Mouse (Mus musculus) neural tube, embryonic 11.5 days (tissue): ENCODE data around the gene Tppp. TPM values are rescaled to one million over a fixed set of nuclear protein-coding genes. Genes with fewer than 3 reads are reported as not detected.
"Not testable (repeated sequence)": the region's sequence is repeated elsewhere in the genome, so short reads cannot be mapped to it uniquely, and the experiment has no call there.

Experiments
- ATAC-seq: fragments of 200-750 bp; cut with Nextera tagmentation; 2 replicates; pipeline ENCODE4 v1.8.0; 2017; ENCODE audit warnings: moderate number of reproducible peaks, mild to moderate bottlenecking, moderate TSS enrichment, moderate library complexity; ENCODE audit not compliant: insufficient read depth, low FRiP score, low TSS enrichment
- DNase-seq: peaks from one replicate; pipeline ENCODE4 v3.0.0-alpha.2; 2015; ENCODE audit warnings: low spot score
- H3K27ac ChIP-seq: fragments of 300-500 bp; sonication (generic); 2 replicates; pipeline ENCODE4 v1.5.1; 2014; ENCODE audit warnings: low read depth, mild to moderate bottlenecking, low read length
- H3K27me3 ChIP-seq: fragments of 300-500 bp; sonication (generic); 2 replicates; pipeline ENCODE4 v1.6.1; 2014; ENCODE audit warnings: mild to moderate bottlenecking, low read length, mixed read lengths; ENCODE audit not compliant: control insufficient read depth, insufficient read depth
- H3K36me3 ChIP-seq: fragments of 300-500 bp; sonication (generic); 2 replicates; pipeline ENCODE4 v1.6.1; 2014; ENCODE audit warnings: mild to moderate bottlenecking, low read length, moderate library complexity, mixed read lengths; ENCODE audit not compliant: control insufficient read depth, insufficient read depth
- H3K4me1 ChIP-seq: fragments of 300-500 bp; sonication (generic); 2 replicates; pipeline ENCODE4 v1.6.1; 2014; ENCODE audit warnings: low read length, mixed read lengths; ENCODE audit not compliant: control insufficient read depth, insufficient read depth
- H3K4me2 ChIP-seq: fragments of 300-500 bp; sonication (generic); 2 replicates; pipeline ENCODE4 v1.6.1; 2014; ENCODE audit warnings: low read depth, mild to moderate bottlenecking, moderate library complexity
- H3K4me3 ChIP-seq: fragments of 300-500 bp; sonication (generic); 2 replicates; pipeline ENCODE4 v1.5.1; 2014; ENCODE audit warnings: low read depth, low read length
- H3K9ac ChIP-seq: fragments of 300-500 bp; sonication (generic); 2 replicates; pipeline ENCODE4 v1.6.1; 2014; ENCODE audit warnings: mild to moderate bottlenecking, low read length
- H3K9me3 ChIP-seq: fragments of 300-500 bp; sonication (generic); 2 replicates; pipeline ENCODE4 v1.6.1; 2016; ENCODE audit warnings: low read length; ENCODE audit not compliant: control insufficient read depth
- WGBS: fragments of 180-500 bp; shearing (Covaris S2); extraction: QIAGEN DNeasy Blood & Tissue Kit; methylation state at CpG from one replicate; pipeline ENCODE4 v1.1.7; 2014; 5-methylcytosine and 5-hydroxymethylcytosine counted together
- polyA plus RNA-seq: library from polyadenylated mRNA; unstranded; fragments of >200 nt; fragmentation: Nextera tagmentation; extraction: Ambion mirVana; gene quantifications from 2 replicates; pipeline ENCODE4 v1.2.1, GENCODE M21; 2014

The Tppp gene
- polyA plus RNA-seq, 1 experiment from 2014 or later, result 5.3 TPM

DNA sequence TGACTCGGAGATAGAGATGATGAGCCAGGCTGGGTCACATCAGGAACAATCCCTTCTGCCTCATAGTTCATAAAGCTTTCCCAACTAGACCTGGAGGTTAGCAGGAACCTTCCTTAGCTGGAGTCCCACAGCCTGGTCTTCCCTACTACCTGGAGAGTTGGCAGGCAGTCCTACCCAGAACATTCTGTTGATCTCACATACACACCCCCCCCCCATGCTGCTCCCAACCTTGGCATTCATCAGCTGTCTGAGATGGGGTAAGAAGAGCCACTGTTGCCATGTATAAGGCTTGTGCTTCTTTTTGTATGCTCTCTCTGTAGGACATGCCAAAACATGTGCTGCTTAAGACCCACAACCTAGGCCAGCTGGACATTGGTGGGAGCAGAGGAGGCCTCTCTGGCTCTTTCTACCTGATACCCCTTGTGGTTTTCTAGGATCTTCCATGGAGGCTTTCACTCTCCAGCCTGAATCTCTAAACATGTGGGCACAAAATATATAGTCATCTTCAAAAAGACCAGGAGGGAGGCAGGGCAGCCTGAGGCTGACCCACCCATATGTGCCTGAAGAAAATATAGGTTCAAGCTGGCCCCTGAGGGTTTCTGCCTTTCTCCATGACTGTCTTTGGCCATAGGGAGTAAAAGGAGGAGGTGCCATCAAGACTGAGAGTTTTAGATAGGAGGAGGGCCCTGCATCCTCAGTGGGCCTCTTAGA lies 54.3 kb downstream of the Tppp start:
- Histone ChIP-seq H3K4me2 (no peak overlapping the region), H3K27ac (no peak overlapping the region), H3K4me1 (no peaks in the 10 kb centered on the region), H3K9me3 (no peaks in the 10 kb centered on the region), H3K4me3 (no peak overlapping the region), H3K27me3 (no peaks in the 10 kb centered on the region), H3K36me3 (no peaks in the 10 kb centered on the region), H3K9ac (no peak overlapping the region)
- DNase-seq, result no peak
- no peak for ATAC-seq
- WGBS, result 81% methylated on average over 1 of the region's 1 CpGs

DNA sequence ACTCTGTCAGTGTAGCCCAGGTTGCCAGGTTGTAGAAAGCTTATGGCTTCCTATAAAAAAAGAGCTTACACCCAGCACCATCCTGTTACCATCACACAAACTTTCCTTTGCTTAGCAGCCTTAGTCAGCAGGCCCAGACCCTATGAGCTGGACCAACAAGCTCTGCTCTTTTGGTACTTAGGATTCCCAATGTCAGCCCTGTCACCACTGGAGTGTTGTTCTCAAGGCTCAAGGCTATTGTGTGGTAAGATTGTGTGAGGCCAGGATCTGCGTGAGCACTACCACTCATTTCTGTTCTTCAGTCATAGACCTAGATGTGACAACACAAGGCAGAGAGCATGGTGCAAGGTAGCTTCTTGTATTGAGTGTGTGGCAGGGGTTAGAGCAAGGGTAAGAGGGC lies 57.4 kb downstream of the Tppp start:
- Histone ChIP-seq H3K36me3 (no peaks in the 10 kb centered on the region), H3K4me2 (no peak overlapping the region), H3K9me3 (no peaks in the 10 kb centered on the region), H3K4me3 (no peak overlapping the region), H3K27me3 (no peaks in the 10 kb centered on the region), H3K9ac (no peak overlapping the region), H3K27ac (no peak overlapping the region), H3K4me1 (no peaks in the 10 kb centered on the region)
- DNase-seq (no peak), ATAC-seq (no peak)
- 80% methylated on average over 1 of the region's 1 CpGs for WGBS

DNA sequence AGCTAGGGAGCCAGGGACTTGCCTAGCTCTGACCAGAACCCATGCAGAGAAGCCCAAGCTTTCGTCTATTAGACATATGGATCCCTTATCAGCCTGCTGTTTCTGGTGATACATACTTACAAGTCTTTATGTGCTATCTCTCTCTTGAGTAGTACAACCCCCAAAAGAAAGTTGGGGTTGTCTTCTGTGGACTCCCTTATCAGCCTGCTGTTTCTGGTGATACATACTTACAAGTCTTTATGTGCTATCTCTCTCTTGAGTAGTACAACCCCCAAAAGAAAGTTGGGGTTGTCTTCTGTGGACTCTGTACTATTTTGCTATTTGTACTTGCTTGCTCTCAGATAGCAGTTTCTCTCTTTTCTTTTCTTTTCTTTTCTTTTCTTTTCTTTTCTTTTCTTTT lies 62.0 kb downstream of the Tppp start:
- ATAC-seq, H3K4me2 ChIP-seq, H3K27me3 ChIP-seq, H3K4me1 ChIP-seq, H3K36me3 ChIP-seq, H3K4me3 ChIP-seq, H3K9ac ChIP-seq, H3K27ac ChIP-seq, H3K9me3 ChIP-seq, DNase-seq: not testable (repeated sequence)
- 74% methylated on average over 1 of the region's 1 CpGs for whole genome bisulfite sequencing

DNA sequence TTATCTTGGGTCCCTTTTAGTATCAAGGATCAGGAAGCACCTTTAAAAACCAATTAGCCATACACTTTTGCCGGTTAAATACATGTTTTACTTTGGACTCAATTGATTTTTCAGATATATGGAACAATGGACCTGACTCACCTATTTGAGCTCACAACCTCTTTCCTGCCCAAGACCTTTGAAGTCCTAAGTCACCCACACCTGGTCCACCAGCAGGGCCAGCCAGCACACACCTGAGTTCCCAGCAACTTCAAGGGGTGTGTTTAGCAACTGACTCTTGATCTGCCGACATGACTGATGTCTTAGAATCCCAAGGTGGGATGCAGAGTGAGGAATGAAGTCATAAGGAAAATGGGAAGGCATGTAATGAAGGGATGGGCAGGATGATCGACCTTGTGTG lies 62.5 kb downstream of the Tppp start:
- H3K36me3 ChIP-seq, result no peaks in the 10 kb centered on the region
- no peak overlapping the region for H3K4me2 ChIP-seq
- H3K9me3 ChIP-seq, result no peaks in the 10 kb centered on the region
- WGBS, result 82% methylated on average over 3 of the region's 3 CpGs
- H3K4me1 ChIP-seq, result no peaks in the 10 kb centered on the region
- DNase-seq, result no peak
- H3K4me3 ChIP-seq, result no peak overlapping the region
- H3K27me3 ChIP-seq, result no peaks in the 10 kb centered on the region
- no peak for ATAC-seq
- no peak overlapping the region for H3K27ac ChIP-seq
- H3K9ac ChIP-seq, result no peak overlapping the region

DNA sequence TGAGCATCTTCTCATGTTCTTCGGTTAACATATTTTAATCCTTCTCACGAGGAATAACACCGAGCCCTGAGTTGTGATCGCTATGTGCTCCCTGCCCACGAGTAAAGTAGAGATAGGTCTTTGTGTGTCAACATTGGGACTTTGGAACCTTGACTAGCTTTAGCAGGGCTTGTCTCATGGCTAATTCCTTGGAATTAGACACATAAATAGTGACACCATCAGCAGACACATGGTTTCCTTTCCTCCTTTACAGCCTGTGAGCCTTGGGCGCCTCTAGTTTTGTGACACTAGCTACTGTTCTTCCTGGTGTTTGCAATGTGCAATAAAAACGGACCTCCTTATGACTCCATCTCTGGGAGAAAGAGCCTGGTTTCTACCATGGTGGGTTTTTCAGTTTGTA lies 64.2 kb downstream of the Tppp start:
- Histone ChIP-seq H3K4me1 (no peaks in the 10 kb centered on the region), H3K9me3 (no peaks in the 10 kb centered on the region), H3K27me3 (no peaks in the 10 kb centered on the region), H3K9ac (no peak overlapping the region), H3K36me3 (no peaks in the 10 kb centered on the region), H3K4me3 (no peak overlapping the region), H3K4me2 (no peak overlapping the region), H3K27ac (no peak overlapping the region)
- 89% methylated on average over 7 of the region's 7 CpGs for WGBS
- ATAC-seq (no peak), DNase-seq (no peak)

Other genes with a start within 250 kb of the Tppp start
- gene Nkd2, start 161.8 kb upstream of the Tppp start, polyA plus RNA-seq, result 20.0 and 21.5 TPM in 2 replicates
- gene Trip13, start 71.6 kb upstream of the Tppp start, polyA plus RNA-seq, result 47.5 and 48.1 TPM in 2 replicates
- gene Brd9, start 71.6 kb upstream of the Tppp start, polyA plus RNA-seq, result 77.6 and 80.3 TPM in 2 replicates
- gene Zdhhc11, start 45.6 kb upstream of the Tppp start, polyA plus RNA-seq, result not detected in 2 replicates
- 19.7 and 21.5 TPM in 2 replicates for gene Cep72, start 52.9 kb downstream of the Tppp start, polyA plus RNA-seq
- not detected in 2 replicates for gene Slc9a3, start 112.0 kb downstream of the Tppp start, polyA plus RNA-seq
- 88.4 and 98.9 TPM in 2 replicates for gene Exoc3, start 199.3 kb downstream of the Tppp start, polyA plus RNA-seq